Mouse (Mus musculus) gastrocnemius, postnatal 36 days (tissue): ENCODE data around the gene Rprml. TPM values are rescaled to one million over a fixed set of nuclear protein-coding genes. Genes with fewer than 3 reads are reported as not detected.

Source experiments
- DNase-seq, 2 experiments: peaks; one replicate each; pipeline ENCODE4 v3.0.0; 2022
- intact Hi-C: fragments of 180-260 bp; cut with DNase I; formaldehyde crosslinking; loops from one replicate; pipeline ENCODE4 v1.15.1; 2025
- long read RNA-seq, 2 experiments: library from polyadenylated mRNA; stranded (forward); transcript quantifications; one replicate each; pipeline ENCODE4 v2.0.0; 2021
- total RNA-seq, 2 experiments: library from RNA; stranded (reverse); gene quantifications; 2 replicates each; pipeline ENCODE4 v1.2.3; 2021

Rprml gene
- total RNA-seq, result not detected
- long read RNA-seq, experiment 1, result 0 reads
- long read RNA-seq, experiment 2, result 0 reads

GRCm38 (mm10) chr11:103649301-103649982 lies at the start of gene Rprml:
Rprml (plus strand) TSS chr11:103649570.
- intact Hi-C loops, result loop anchor here (10.0 kb wide), 1 partner anchor 265 kb away; no protein-coding TSS in a partner anchor
- no peak for DNase-seq

- intact Hi-C loops, result no loop called here
These were observed 42.8 kb upstream of the Rprml start for GRCm38 (mm10) chr11:103606611-103607010.

GRCm38 (mm10) chr11:103610772-103611171 lies 38.6 kb upstream of the Rprml start:
- intact Hi-C loops, result no loop called here
- no peak for DNase-seq

More at GRCm38 (mm10) chr11:103606611-103607010, 42.8 kb upstream of the Rprml start:
- DNase-seq, result no peak

- intact Hi-C loops, result no loop called here
- DNase-seq, result no peak
These were observed 28.3 kb upstream of the Rprml start, which contains the start of gene Gm884 for GRCm38 (mm10) chr11:103621040-103621439. Gm884 (minus strand) TSS chr11:103621140.

- intact Hi-C loops, result no loop called here
- no peak for DNase-seq
These were observed 21.9 kb upstream of the Rprml start for GRCm38 (mm10) chr11:103627453-103627852.

- intact Hi-C loops, result no loop called here
- no peak for DNase-seq
These were observed 14.6 kb upstream of the Rprml start for GRCm38 (mm10) chr11:103634806-103635205.

- intact Hi-C loops, result no loop called here
These were observed 13.9 kb upstream of the Rprml start for GRCm38 (mm10) chr11:103635481-103635880.

GRCm38 (mm10) chr11:103636261-103636660 lies 13.1 kb upstream of the Rprml start:
- intact Hi-C loops, result no loop called here
- no peak for DNase-seq

More at GRCm38 (mm10) chr11:103635481-103635880, 13.9 kb upstream of the Rprml start:
- no peak for DNase-seq

- intact Hi-C loops, result loop anchor here (2.0 kb wide), 1 partner anchor 36 kb away; no protein-coding TSS in a partner anchor
- DNase-seq, result no peak
These were observed 10.6 kb upstream of the Rprml start, which contains the start of gene Lyzl6 for GRCm38 (mm10) chr11:103638790-103639189. Lyzl6 (minus strand) TSS chr11:103638890.

- intact Hi-C loops, result loop anchor here (2.0 kb wide), 1 partner anchor 35 kb away; no protein-coding TSS in a partner anchor
- no peak for DNase-seq
These were observed 9.9 kb upstream of the Rprml start for GRCm38 (mm10) chr11:103639407-103639946.

- intact Hi-C loops, result loop anchor here (2.0 to 10.0 kb wide), 2 partner anchors 116 to 272 kb away; no protein-coding TSS in a partner anchor
These were observed 6.2 kb upstream of the Rprml start for GRCm38 (mm10) chr11:103643211-103643610.

GRCm38 (mm10) chr11:103645731-103646130 lies 3.6 kb upstream of the Rprml start:
- intact Hi-C loops, result loop anchor here (10.0 kb wide), 1 partner anchor 269 kb away; no protein-coding TSS in a partner anchor

More at GRCm38 (mm10) chr11:103643211-103643610, 6.2 kb upstream of the Rprml start:
- DNase-seq, result no peak

GRCm38 (mm10) chr11:103646301-103646700 lies 3.1 kb upstream of the Rprml start:
- intact Hi-C loops, result loop anchor here (10.0 kb wide), 1 partner anchor 268 kb away; no protein-coding TSS in a partner anchor
- no peak for DNase-seq

More at GRCm38 (mm10) chr11:103645731-103646130, 3.6 kb upstream of the Rprml start:
- DNase-seq, result no peak

GRCm38 (mm10) chr11:103647921-103648620 lies 1.3 kb upstream of the Rprml start:
- DNase-seq, result no peak
- intact Hi-C loops, result loop anchor here (10.0 kb wide), 1 partner anchor 267 kb away; no protein-coding TSS in a partner anchor

- DNase-seq, result no peak
- intact Hi-C loops, result loop anchor here (10.0 kb wide), 1 partner anchor 266 kb away; no protein-coding TSS in a partner anchor
These were observed 714 bp upstream of the Rprml start for GRCm38 (mm10) chr11:103648656-103649055.

- no peak for DNase-seq
- intact Hi-C loops, result loop anchor here (10.0 kb wide), 1 partner anchor 265 kb away; no protein-coding TSS in a partner anchor
These were observed 668 bp downstream of the Rprml start for GRCm38 (mm10) chr11:103649983-103650493.

GRCm38 (mm10) chr11:103651426-103651825 lies 2.1 kb downstream of the Rprml start:
- DNase-seq, result no peak
- intact Hi-C loops, result no loop called here

- intact Hi-C loops, result no loop called here
- DNase-seq, result no peak
These were observed 4.1 kb downstream of the Rprml start for GRCm38 (mm10) chr11:103653359-103653965.

GRCm38 (mm10) chr11:103656520-103656919 lies 7.2 kb downstream of the Rprml start:
- no peak for DNase-seq
- intact Hi-C loops, result no loop called here

GRCm38 (mm10) chr11:103658189-103658588 lies 8.8 kb downstream of the Rprml start:
- DNase-seq, result no peak
- intact Hi-C loops, result no loop called here
